Mouse (Mus musculus) heart, embryonic 14.5 days (tissue): ENCODE results near the gene Fxyd1. TPM values are rescaled to one million over a fixed set of nuclear protein-coding genes. Genes with fewer than 3 reads are reported as not detected.

ENCODE experiments used
- ATAC-seq: fragments of 200-750 bp; cut with Nextera tagmentation; 2 replicates; pipeline ENCODE4 v1.8.0; 2017; ENCODE audit warnings: low read depth, moderate TSS enrichment; ENCODE audit not compliant: insufficient number of reproducible peaks, insufficient read depth, low FRiP score
- H3K27ac ChIP-seq, 2 experiments: fragments of 200-500 bp in 1 of 2; fragments of 300-500 bp in 1 of 2; sonication (generic) in 1 of 2; replicated peaks in 1 of 2; 2 replicates each; pipeline ENCODE4 v1.5.1; 2012 to 2014; ENCODE audit warnings: low read depth in 2 of 2, low read length in 2 of 2, control low read depth in 1 of 2, mild to moderate bottlenecking in 1 of 2, mixed read lengths in 1 of 2; ENCODE audit not compliant: control insufficient read depth in 1 of 2, insufficient read depth in 1 of 2
- H3K27me3 ChIP-seq: fragments of 300-500 bp; sonication (generic); 2 replicates; pipeline ENCODE4 v1.6.1; 2014; ENCODE audit warnings: mild to moderate bottlenecking, low read length, control low read depth; ENCODE audit not compliant: control insufficient read depth, insufficient read depth
- H3K36me3 ChIP-seq: fragments of 300-500 bp; sonication (generic); 2 replicates; pipeline ENCODE4 v1.6.1; 2014; ENCODE audit warnings: mild to moderate bottlenecking, control low read depth, low read length, mixed read lengths; ENCODE audit not compliant: control insufficient read depth, insufficient read depth
- H3K4me1 ChIP-seq, 2 experiments: fragments of 200-500 bp in 1 of 2; fragments of 300-500 bp in 1 of 2; sonication (generic) in 1 of 2; 2 replicates each; pipeline ENCODE4 v1.6.1; 2012 to 2014; ENCODE audit warnings: low read length in 2 of 2, control low read depth in 1 of 2, mixed read lengths in 1 of 2; ENCODE audit not compliant: control insufficient read depth in 2 of 2, insufficient read depth in 2 of 2
- H3K4me2 ChIP-seq: fragments of 300-500 bp; sonication (generic); 2 replicates; pipeline ENCODE4 v1.6.1; 2014; ENCODE audit warnings: mild to moderate bottlenecking, low read length
- H3K4me3 ChIP-seq, 2 experiments: fragments of 200-500 bp in 1 of 2; fragments of 300-500 bp in 1 of 2; sonication (generic) in 1 of 2; 2 replicates each; pipeline ENCODE4 v1.5.1; 2012 to 2014; ENCODE audit warnings: low read length in 2 of 2, mild to moderate bottlenecking in 2 of 2, control low read depth in 1 of 2, low read depth in 1 of 2, moderate library complexity in 1 of 2; ENCODE audit not compliant: control insufficient read depth in 1 of 2, insufficient read depth in 1 of 2
- H3K9ac ChIP-seq: fragments of 300-500 bp; sonication (generic); 2 replicates; pipeline ENCODE4 v1.6.1; 2014; ENCODE audit warnings: mild to moderate bottlenecking, low read length
- H3K9me3 ChIP-seq: fragments of 300-500 bp; sonication (generic); 2 replicates; pipeline ENCODE4 v1.6.1; 2016; ENCODE audit warnings: low read length, control low read depth; ENCODE audit not compliant: control insufficient read depth
- WGBS: fragments of 180-500 bp; shearing (Covaris S2); extraction: QIAGEN DNeasy Blood & Tissue Kit; methylation state at CpG from one replicate; pipeline ENCODE4 v1.1.7; 2014; 5-methylcytosine and 5-hydroxymethylcytosine counted together
- polyA plus RNA-seq: library from polyadenylated mRNA; unstranded; fragments of >200 nt; fragmentation: Nextera tagmentation; extraction: Ambion mirVana; gene quantifications from 2 replicates; pipeline ENCODE4 v1.2.1, GENCODE M21; 2014

The Fxyd1 gene
- polyA plus RNA-seq, 1 experiment from 2014 or later, result 1,293 TPM

- WGBS, result 33% methylated on average over 5 of the region's 5 CpGs
- Histone ChIP-seq H3K9ac (no peak overlapping the region), H3K4me2 (no peak overlapping the region), H3K36me3 (no peaks in the 10 kb centered on the region), H3K4me1 (0 out of 4 replicates have a peak, but pooled peaks cover 0 to 10% of the 10 kb centered on the region in 2 experiments), H3K27ac (no peak overlapping the region), H3K27me3 (no peaks in the 10 kb centered on the region), H3K9me3 (no peaks in the 10 kb centered on the region), H3K4me3 (no peak overlapping the region)
- ATAC-seq, result no peak
These were observed 10.8 kb upstream of the Fxyd1 start for GRCm38 (mm10) chr7:31067836-31068235.

GRCm38 (mm10) chr7:31063074-31063560 lies 6.1 kb upstream of the Fxyd1 start:
- no peak for ATAC-seq
- Histone ChIP-seq H3K9ac (no peak overlapping the region), H3K27ac (no peak overlapping the region), H3K4me3 (no peak overlapping the region), H3K9me3 (no peaks in the 10 kb centered on the region), H3K4me2 (no peak overlapping the region), H3K4me1 (0 out of 4 replicates have a peak, but pooled peaks cover 3 to 4% of the 10 kb centered on the region in 2 experiments), H3K36me3 (no peaks in the 10 kb centered on the region), H3K27me3 (no peaks in the 10 kb centered on the region)
- 74% methylated on average over 12 of the region's 12 CpGs for WGBS

DNA sequence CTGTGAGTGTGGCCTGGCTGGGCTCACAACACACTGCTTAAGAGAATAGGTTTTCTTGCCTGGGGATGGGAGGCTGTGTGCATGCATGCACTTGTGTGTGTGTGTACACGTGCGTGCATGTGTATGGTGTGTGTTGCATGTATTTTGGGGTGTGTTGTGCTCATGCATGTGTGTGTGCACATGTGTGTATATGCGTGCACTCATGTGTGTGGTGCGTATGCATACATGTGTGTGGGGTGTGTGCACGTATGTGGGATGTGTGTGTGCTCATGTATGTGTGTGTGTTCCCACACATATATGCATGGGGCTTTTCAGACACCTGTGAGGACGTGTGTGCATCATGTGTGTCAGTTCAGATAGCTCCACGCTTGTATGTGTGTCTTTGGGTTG lies 3.6 kb upstream of the Fxyd1 start:
- H3K4me1 ChIP-seq, result peaks cover 7 to 8% of the 10 kb centered on the region in 2 experiments; a peak in 1 of 4 replicates
- no peaks in the 10 kb centered on the region for H3K27me3 ChIP-seq
- WGBS, result 82% methylated on average over 7 of the region's 7 CpGs
- H3K27ac ChIP-seq, result no peak overlapping the region
- H3K9ac ChIP-seq, result no peak overlapping the region
- no peak overlapping the region for H3K4me2 ChIP-seq
- ATAC-seq, result no peak
- H3K4me3 ChIP-seq, result no peak overlapping the region
- H3K9me3 ChIP-seq, result no peaks in the 10 kb centered on the region
- no peaks in the 10 kb centered on the region for H3K36me3 ChIP-seq

- Histone ChIP-seq H3K27me3 (no peaks in the 10 kb centered on the region), H3K4me3 (no peak overlapping the region), H3K9ac (no peak overlapping the region), H3K36me3 (no peaks in the 10 kb centered on the region), H3K4me2 (no peak overlapping the region), H3K9me3 (no peaks in the 10 kb centered on the region), H3K4me1 (peaks cover 7 to 8% of the 10 kb centered on the region in 2 experiments; a peak in 1 of 4 replicates), H3K27ac (no peak overlapping the region)
- WGBS, result 56% methylated on average over 11 of the region's 11 CpGs
- ATAC-seq, result no peak
These were observed 3.1 kb upstream of the Fxyd1 start for GRCm38 (mm10) chr7:31059919-31060620.

GRCm38 (mm10) chr7:31059108-31059507 lies 2.1 kb upstream of the Fxyd1 start, which contains the start of gene Lgi4:
TSS of gene Lgi4 (plus strand) at chr7:31059342.
- H3K27ac ChIP-seq, result no peak within 1 kb of the TSS
- WGBS, result 2% methylated on average over 2 of the region's 2 CpGs
- H3K9ac ChIP-seq, result no peak within 1 kb of the TSS
- peaks cover 9 to 11% of the 10 kb centered on the region in 2 experiments; a peak in 2 of 4 replicates for H3K4me1 ChIP-seq
- no peaks in the 10 kb centered on the region for H3K27me3 ChIP-seq
- no peak within 1 kb of the TSS for H3K4me2 ChIP-seq
- no peaks in the 10 kb centered on the region for H3K36me3 ChIP-seq
- H3K4me3 ChIP-seq, result no peak within 1 kb of the TSS
- no peaks in the 10 kb centered on the region for H3K9me3 ChIP-seq
- no peak for ATAC-seq

DNA sequence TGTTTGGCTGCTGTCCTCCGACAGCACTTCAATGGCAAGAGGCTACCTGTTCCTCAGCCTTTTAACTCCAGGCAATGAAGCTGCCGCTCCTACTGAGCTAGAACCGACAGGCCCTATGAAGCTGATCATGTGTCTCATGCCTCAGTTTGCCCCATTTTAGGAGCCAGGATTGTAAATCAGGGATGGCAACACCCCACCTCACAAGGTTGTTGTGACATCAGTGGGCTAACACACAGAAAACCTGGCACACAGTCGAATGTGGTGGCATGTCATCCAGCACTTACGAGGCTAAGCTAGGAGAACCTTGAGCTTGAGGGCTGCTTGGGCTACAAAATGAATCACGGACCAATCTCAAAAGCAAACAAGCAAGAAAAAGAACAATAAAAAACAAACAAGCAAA lies 1.2 kb upstream of the Fxyd1 start:
- WGBS, result 77% methylated on average over 6 of the region's 6 CpGs
- Histone ChIP-seq H3K4me2 (no peak overlapping the region), H3K4me3 (no peak overlapping the region), H3K27me3 (no peaks in the 10 kb centered on the region), H3K36me3 (no peaks in the 10 kb centered on the region), H3K4me1 (peaks cover 18 to 19% of the 10 kb centered on the region in 2 experiments; a peak in 3 of 4 replicates), H3K9me3 (no peaks in the 10 kb centered on the region), H3K9ac (no peak overlapping the region), H3K27ac (no peak overlapping the region)
- ATAC-seq, result no peak

DNA sequence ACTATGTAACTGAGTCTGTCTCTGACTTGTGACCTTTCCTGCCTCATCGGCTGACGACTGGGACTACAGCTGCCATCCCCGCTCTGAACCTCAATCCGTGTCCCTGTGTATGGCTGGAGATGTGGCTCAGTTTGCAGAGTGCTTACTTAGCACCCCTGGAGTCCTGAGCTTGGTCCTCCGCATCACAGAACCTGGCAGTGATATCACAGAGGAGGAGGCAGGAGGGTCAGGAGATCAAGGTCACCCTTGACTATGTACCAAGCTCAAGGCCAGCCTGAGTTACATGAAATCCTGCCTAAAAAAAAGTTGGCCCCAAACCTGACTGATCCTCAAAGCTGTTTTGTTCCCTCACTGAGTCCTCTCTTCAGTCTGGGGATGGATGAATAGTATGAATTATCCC lies 731 bp upstream of the Fxyd1 start:
- Histone ChIP-seq H3K9ac (no peak overlapping the region), H3K27me3 (no peaks in the 10 kb centered on the region), H3K4me1 (peaks cover 22 to 23% of the 10 kb centered on the region in 2 experiments; a peak in 3 of 4 replicates), H3K36me3 (no peaks in the 10 kb centered on the region), H3K9me3 (no peaks in the 10 kb centered on the region), H3K4me2 (no peak overlapping the region), H3K27ac (no peak overlapping the region), H3K4me3 (no peak overlapping the region)
- 71% methylated on average over 5 of the region's 5 CpGs for WGBS
- no peak for ATAC-seq
